Mouse (Mus musculus) heart, postnatal 36 days (tissue): ENCODE results near the gene Txndc8. TPM values are rescaled to one million over a fixed set of nuclear protein-coding genes. Genes with fewer than 3 reads are reported as not detected.

Experiments
- DNase-seq, 2 experiments: peaks; one replicate each; pipeline ENCODE4 v3.0.0; 2021 to 2022
- intact Hi-C: fragments of 180-260 bp; cut with DNase I; formaldehyde crosslinking; loops from one replicate; pipeline ENCODE4 v1.15.1; 2025
- total RNA-seq, 2 experiments: library from RNA; stranded (reverse); gene quantifications; 2 replicates each; pipeline ENCODE4 v1.2.3; 2021

Txndc8 gene
- not detected for total RNA-seq

DNA sequence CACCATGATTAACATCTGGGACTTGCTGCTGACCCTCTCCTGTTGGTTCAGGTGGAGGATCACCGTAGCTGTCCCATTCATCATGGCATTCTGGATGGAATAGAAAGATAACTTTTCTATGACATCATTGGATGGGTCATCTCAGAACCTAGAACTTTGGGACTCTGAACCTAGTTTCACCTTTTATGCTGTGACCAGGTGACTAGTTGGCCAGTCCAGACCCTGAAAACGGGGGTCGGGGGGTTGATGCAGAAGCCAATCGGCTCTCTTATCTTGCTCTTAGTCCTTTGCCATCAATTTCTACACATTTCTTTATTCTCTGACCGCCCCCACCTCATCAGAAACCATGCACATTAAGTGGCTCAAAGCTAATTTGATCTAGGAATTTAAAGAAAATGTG, at the start of gene Txndc8:
Gene Txndc8, minus strand, starts transcription at position 101 of the 400 bp plus-strand sequence.
- intact Hi-C loops = no loop called here
- no peak for DNase-seq

DNA sequence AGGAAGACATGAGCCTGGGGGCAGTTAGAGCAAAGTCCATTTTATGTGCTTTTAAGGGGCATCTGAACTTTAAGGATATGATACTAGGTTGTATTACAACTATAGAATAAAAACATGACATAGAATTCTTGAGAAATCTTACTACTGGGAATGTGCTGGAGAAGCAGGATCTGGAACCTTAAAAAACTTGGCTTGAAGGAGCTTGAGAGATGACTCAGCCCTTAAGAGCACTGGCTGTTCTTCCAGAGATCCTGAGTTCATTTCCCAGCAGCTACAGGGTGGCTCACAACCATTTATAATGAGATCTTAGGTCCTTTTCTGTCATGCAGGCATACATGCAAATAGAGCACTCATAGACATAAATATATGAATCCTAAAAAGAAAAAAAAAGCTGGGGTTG, 46.7 kb upstream of the Txndc8 start:
- intact Hi-C loops = no loop called here
- DNase-seq = no peak

DNA sequence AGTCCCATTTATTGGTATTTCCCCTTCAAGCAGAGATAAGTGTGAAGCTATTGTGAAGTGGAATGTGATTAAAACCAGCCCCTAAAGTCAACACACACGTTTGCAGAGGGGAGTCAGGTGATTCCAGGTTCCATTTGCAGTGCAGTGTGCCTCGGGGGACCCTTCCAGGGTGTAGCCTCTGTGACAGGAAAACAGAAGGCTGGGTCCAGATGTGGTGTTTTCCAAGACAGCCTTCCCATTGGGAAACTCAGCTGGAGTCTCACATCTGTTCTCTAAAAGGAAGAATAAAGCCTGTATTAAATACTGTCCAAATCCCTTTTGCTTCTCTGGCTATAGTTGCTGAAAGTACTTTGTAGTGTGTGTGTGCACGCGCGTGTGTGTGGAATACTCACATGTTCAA, 45.5 kb upstream of the Txndc8 start:
- no peak for DNase-seq

GRCm38 (mm10) chr4:58050746-58051145, 41.8 kb upstream of the Txndc8 start:
- intact Hi-C loops = no loop called here
- DNase-seq = no peak

More for the DNA sequence above, 45.5 kb upstream of the Txndc8 start:
- intact Hi-C loops = no loop called here

DNA sequence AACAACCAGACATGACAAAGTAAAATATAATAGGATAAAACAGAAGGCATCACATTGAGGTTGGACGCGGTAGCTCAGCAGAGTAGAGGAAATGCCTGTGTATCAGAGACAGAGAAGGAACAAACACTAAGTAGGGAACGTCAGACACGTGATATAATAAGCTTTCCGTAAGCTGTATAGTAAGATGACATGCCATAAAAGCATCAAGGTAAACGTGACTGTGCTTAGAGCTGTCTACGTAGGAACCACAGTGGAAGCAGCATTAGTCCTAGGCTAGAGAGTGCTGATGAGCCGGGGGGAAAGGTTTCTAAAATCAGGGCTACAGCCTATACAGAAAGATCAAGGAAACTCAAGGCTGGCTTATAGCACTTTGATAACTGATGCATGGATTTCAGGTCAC, 41.4 kb upstream of the Txndc8 start:
- intact Hi-C loops = no loop called here
- DNase-seq = no peak

GRCm38 (mm10) chr4:58044833-58045232, 35.9 kb upstream of the Txndc8 start:
- intact Hi-C loops = no loop called here
- no peak for DNase-seq

GRCm38 (mm10) chr4:58044356-58044755, 35.4 kb upstream of the Txndc8 start:
- intact Hi-C loops = no loop called here
- DNase-seq = no peak

- DNase-seq = no peak
- intact Hi-C loops = no loop called here
Measured at GRCm38 (mm10) chr4:58040093-58040492, 31.2 kb upstream of the Txndc8 start.

GRCm38 (mm10) chr4:58037096-58037705, 28.3 kb upstream of the Txndc8 start:
- intact Hi-C loops = no loop called here
- DNase-seq = no peak

DNA sequence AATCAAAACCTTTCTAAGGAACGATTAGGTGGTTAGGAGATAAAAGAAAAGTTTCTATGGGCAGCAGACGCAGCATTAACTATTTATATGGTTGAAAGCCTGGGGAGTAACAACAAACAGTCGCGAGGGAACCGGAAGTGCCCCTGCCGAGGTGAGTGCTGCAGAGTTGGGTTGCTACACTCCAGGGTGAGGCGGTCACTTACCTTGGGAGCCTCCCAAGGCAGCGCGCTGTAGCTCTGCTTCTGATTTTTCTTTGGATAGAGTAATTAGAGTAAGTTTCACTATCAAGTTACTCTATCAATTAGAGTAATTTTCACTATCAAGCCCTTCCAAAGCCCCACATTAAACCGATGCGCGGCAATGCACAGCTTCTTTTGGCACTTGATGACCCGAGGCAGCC, 25.7 kb upstream of the Txndc8 start:
- DNase-seq = no peak
- intact Hi-C loops = no loop called here

- intact Hi-C loops = no loop called here
- DNase-seq = no peak
Measured at GRCm38 (mm10) chr4:58032714-58033113, 23.8 kb upstream of the Txndc8 start.

DNA sequence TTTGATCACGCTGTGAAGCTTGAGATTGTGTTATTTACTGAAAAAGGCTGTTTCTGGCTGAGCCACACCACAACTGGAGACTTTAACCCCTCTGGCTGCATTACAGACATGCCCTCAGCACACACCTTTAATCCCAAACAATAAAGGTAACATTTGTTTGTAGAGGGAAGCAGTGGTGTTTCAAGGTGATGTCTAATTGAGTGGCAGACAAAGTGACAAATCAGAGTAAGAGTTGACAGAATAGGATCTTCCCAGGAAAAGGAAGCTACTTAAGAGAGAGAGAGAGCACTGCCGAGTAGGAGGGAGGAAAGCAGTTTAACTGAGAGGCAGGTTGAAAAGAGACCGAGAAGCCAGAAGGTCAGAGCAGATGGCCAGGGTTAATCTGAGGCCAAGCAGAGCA, 5.4 kb downstream of the Txndc8 start:
- intact Hi-C loops = no loop called here
- DNase-seq = no peak

DNA sequence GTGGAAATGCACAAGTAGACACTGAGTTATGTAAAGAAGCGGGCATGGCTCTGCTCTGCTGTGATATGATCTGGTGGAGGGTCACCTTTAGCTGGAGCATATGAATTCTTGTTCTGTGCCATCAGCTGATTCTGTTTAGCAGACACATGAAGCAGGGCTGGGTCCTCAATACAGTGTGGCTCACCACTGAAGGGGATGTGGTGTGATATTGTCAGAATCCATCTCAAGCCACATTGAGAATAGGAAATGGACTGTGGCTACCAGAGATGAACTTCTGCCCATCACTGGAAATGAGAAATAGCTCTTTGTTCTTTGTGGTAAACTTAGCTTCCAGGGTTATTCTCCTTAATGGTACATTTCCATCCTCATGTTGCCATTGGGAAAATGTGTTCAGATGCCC, 17.5 kb downstream of the Txndc8 start:
- intact Hi-C loops = no loop called here

DNA sequence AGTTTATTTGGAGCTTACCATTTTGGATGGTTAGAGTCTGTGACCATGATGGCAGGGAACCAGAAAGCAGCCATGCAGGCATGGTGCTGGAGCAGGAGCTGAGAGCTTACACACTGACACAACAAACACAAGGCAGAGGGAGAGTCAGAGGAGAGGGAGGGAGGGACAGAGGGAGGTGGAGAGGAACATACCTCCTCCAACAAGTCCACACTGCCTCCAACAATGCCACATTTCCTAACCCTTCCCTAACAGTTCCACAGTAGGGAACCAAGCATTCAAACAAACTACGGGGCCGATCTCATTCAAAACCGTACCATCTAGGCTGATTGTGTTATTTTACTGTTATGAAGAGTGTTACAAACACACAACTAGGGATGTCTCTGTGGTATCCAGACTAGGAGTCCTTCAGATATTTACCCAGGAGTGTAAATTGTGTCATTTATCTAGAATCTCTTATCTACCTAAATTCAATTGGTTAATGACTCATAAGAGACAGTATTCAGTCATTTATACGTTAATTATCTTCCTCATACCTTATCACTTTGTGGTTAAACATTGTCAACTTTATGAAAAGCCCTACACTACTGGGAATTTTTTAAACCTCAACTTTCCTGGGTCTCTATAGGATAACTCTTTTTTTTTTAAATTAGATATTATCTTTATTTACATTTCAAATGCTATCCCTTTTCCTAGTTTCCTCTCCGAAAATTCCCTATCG, 34.4 kb downstream of the Txndc8 start:
- no peak for DNase-seq
- intact Hi-C loops = no loop called here

More for the DNA sequence above, 17.5 kb downstream of the Txndc8 start:
- no peak for DNase-seq

- intact Hi-C loops = no loop called here
- no peak for DNase-seq
Measured at GRCm38 (mm10) chr4:57973592-57974268, 35.2 kb downstream of the Txndc8 start.

DNA sequence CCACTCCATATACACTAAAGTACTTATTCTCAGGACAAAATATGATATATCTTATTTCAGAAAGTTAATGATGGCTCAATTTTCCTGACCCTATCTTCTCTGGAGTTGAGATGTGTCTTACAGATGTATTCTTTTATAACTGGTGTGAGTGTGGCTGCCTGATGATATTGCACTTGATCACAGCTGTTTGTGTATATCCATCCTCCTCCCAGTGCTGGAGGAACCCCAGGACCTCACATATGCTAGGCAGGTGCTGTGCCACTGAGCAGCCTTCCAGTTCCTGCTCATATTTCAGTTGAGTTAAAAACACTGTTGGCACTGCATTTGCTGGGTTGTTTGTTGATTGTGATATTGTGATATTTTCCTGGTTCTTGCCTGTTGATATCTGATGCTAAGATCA, 38.6 kb downstream of the Txndc8 start:
- no peak for DNase-seq
- intact Hi-C loops = no loop called here

DNA sequence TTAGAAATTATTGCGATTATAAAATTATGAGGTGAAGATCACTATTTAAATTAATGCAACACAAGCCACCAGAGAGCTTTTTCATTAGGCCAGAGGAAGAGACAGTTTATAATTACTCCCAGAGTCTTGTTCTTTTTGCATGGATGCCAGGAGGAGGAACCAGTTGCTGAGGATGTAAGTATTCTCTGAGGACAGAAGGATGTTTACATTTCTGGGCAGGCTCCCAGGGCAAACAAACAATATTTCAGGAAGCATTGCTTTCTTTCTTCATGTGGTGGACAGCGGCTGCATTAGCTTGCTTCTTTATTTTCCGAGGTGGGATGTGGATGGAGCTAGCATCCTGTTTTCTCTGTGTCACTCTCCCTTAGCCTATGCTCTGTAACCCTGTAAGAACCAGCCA, 41.7 kb downstream of the Txndc8 start:
- no peak for DNase-seq
- intact Hi-C loops = no loop called here

- DNase-seq = no peak
- intact Hi-C loops = no loop called here
Measured at GRCm38 (mm10) chr4:57965516-57965915, 43.4 kb downstream of the Txndc8 start.

DNA sequence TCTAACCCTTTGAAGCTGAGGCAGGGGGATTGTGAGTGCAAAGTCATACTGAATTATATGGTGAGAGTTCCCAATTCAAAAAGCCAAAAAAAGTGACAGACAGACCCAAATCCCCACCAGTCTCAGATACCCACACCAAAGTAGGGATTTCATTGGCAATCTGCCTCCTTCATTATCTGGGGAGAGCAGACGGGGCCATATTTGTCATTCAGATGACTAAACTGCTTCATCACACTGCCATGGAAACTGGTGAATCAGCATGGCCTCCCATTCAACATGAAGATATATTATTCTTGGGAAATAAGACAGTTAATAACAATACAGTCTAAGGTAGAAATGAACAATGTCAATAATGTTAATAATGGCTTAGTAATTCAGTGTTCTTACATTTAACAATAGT, 44.8 kb downstream of the Txndc8 start:
- intact Hi-C loops = no loop called here
- DNase-seq = no peak

DNA sequence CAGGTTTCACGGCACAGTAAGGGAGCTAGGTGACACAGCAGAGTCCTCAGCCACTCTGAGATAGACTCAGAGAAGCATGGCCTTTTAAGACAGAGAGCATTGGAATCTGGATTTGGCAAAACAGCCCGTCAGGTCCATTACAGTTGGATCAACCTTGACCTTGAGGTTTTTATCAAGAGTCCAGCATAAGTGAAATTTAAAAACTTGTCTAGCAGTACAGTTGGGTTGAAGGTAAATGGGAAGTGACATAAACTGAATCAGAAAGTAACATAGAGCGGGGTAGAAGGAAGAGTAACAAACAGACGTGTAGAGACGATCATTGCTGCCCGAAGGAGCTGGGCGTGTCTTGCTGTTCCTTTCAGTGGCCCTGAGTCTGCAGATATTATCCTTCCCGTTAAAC, 49.9 kb downstream of the Txndc8 start:
- DNase-seq = no peak
- intact Hi-C loops = loop anchor here (5.0 to 10.0 kb wide), 2 partner anchors 123 to 1046 kb away; partner anchors contain the start of gene Gm20503

DNA sequence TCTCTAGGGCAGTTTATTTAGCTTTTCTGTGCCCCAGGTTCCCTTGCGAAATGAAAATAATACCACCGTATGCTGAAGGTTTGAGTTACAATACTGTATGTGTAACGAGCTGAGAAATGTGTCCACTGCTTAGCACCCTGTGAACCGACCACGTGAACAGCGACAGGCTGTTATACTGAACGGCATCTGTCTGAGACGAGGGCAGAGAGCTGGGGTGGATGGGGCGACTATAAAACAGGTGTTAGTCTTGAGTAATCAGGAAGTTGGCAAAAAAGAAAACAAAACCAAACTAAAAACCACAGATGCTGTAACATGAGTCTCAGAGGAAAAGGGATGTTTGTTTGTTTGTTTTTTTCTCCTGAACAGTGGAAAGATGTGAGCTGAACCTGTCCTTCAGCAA, 50.8 kb downstream of the Txndc8 start:
- intact Hi-C loops = loop anchor here (5.0 to 10.0 kb wide), 2 partner anchors 124 to 1047 kb away; partner anchors contain the start of gene Gm20503
- DNase-seq = no peak
